Mouse (Mus musculus): ENCODE measurements at regions not wholly inside any gene's neighbourhood (a gene's known extent, or its start where the extent isn't known, plus 50 kb on each side); places are given as distances from the start of the nearest gene placed in this dataset.
"Not testable (repeated sequence)": the region's sequence is repeated elsewhere in the genome, so short reads cannot be mapped to it uniquely, and the experiment has no call there.

DNA sequence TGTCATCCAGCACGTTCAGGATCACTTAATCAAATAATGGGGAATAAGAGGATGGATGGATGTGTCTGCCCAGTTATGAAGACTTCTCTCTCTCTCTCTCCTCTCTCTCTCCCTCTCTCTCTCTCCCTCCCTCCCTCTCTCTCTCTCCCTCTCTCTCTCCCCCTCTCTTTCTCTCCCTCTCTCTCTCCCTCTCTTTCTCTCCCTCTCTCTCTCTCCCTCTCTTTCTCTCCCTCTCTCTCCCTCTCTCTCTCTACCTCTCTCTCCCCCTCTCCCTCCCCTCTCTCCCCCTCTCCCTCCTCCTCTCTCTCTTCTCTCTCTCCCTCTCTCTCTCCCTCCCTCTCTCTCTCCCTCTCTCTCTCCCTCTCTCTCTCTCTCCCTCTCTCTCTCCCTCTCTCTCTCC lies 167.6 kb upstream of the 5730507C01Rik start:
- TF ChIP-seq POLR2A (IDR thresholded peaks at IDR 0.05; ENCODE audit: insufficient read depth, low read length); CTCF (IDR thresholded peaks at IDR 0.05; ENCODE audit: low read depth, low read length); EP300 (IDR thresholded peaks at IDR 0.05; ENCODE audit: insufficient read depth, low read depth, low read length): not testable (repeated sequence)

All from ES-Bruce4 (cell line).